Mouse (Mus musculus) effector memory CD4-positive, alpha-beta T cell, adult 7 months (primary cell): Measurements from ENCODE around the gene Higd1a. TPM values are rescaled to one million over a fixed set of nuclear protein-coding genes. Genes with fewer than 3 reads are reported as not detected.

Experiments
- polyA plus RNA-seq: library from polyadenylated mRNA; unstranded; fragments of 100-300 nt; shearing (Covaris generic); gene quantifications from one replicate; pipeline ENCODE4 v1.2.1, GENCODE M21; 2017

Gene Higd1a
- 110 TPM for polyA plus RNA-seq

GRCm38 (mm10) chr9:121858153-121858488 is at the start of gene Higd1a:
Gene Higd1a, minus strand, starts transcription at chr9:121858362.

GRCm38 (mm10) chr9:121898245-121898644 is 40.1 kb upstream of the Higd1a start, which contains the start of gene Ackr2:
Gene Ackr2, plus strand, starts transcription at chr9:121898355.

GRCm38 (mm10) chr9:121838829-121839621 is 19.1 kb downstream of the Higd1a start, which contains the start of gene Ccdc13:
Gene Ccdc13, minus strand, starts transcription at chr9:121839461.

Other genes with a start within 250 kb of the Higd1a start
- not detected for gene Lyzl4, start 216.3 kb downstream of the Higd1a start, polyA plus RNA-seq
- 17.3 TPM for gene Vipr1, start 215.6 kb downstream of the Higd1a start, polyA plus RNA-seq
- gene Sec22c, start 152.9 kb downstream of the Higd1a start, polyA plus RNA-seq: 18.2 TPM
- gene Ss18l2, start 148.0 kb downstream of the Higd1a start, polyA plus RNA-seq: 14.7 TPM
- 138 TPM for gene Nktr, start 139.2 kb downstream of the Higd1a start, polyA plus RNA-seq
- 0.17 TPM for gene Zfp651, start 99.0 kb downstream of the Higd1a start, polyA plus RNA-seq
- not detected for gene Klhl40, start 80.8 kb downstream of the Higd1a start, polyA plus RNA-seq
- 0.22 TPM for gene Hhatl, start 65.9 kb downstream of the Higd1a start, polyA plus RNA-seq
- gene Ccdc13, start 18.9 kb downstream of the Higd1a start, polyA plus RNA-seq: not detected
- not detected for gene Ackr2, start 40.0 kb upstream of the Higd1a start, polyA plus RNA-seq
- gene Cyp8b1, start 57.9 kb upstream of the Higd1a start, polyA plus RNA-seq: 0.39 TPM
- gene Fam198a, start 92.6 kb upstream of the Higd1a start, polyA plus RNA-seq: not detected
- not detected for gene Pomgnt2, start 138.7 kb upstream of the Higd1a start, polyA plus RNA-seq